Mouse (Mus musculus) liver, postnatal 0 days (tissue): ENCODE measurements around the gene Atp13a3.

Experiments used
- CTCF ChIP-seq: sonication (generic); IDR thresholded peaks from 2 replicates; pipeline ENCODE4 v1.5.1; 2016; ENCODE audit warnings: antibody characterized with exemption, low read depth
- EP300 ChIP-seq: IDR thresholded peaks from 2 replicates; pipeline ENCODE4 v1.6.1; 2016; ENCODE audit warnings: antibody characterized with exemption, low read depth, mild to moderate bottlenecking

DNA sequence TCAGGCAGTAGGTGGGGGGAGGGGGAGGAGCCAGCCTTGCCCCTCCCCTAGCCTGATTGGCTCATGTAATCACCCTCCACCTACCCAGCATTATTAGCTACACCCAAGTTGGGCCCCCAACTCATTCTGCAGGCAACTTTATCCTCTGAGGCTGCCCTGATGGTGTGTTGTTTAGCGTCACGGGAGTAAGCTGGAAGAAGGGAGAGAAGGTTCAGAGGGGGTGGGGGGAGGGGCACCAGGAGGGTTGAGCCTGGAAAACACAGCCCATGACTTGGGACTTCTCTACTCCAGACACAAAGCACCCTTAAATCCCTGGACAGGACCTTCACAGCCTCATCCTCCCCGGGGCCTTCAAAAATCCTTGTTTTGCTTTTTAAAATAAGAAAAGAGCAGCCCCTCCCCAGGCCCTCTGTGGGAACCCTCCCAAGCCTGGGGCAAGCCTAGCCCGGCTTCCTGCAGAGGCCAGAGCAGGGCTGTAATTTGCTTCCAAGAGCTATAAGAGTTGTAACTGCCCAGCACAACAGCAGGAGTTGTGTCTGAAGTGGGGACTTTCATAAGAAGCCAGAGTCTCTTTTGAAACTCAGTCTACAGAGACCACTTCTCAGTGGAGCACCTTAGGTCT lies 125.0 kb downstream of the Atp13a3 start:
- TF ChIP-seq CTCF (no peak), EP300 (no peak)
